Mouse (Mus musculus): ENCODE data around the gene Parm1. TPM values are rescaled to one million over a fixed set of nuclear protein-coding genes. Genes with fewer than 3 reads are reported as not detected.
A peak's percentile ranks its signal among the peaks of the same experiment; 100 is the strongest.

Parm1 gene
- polyA plus RNA-seq, 1 experiment, result 18.3 TPM

DNA sequence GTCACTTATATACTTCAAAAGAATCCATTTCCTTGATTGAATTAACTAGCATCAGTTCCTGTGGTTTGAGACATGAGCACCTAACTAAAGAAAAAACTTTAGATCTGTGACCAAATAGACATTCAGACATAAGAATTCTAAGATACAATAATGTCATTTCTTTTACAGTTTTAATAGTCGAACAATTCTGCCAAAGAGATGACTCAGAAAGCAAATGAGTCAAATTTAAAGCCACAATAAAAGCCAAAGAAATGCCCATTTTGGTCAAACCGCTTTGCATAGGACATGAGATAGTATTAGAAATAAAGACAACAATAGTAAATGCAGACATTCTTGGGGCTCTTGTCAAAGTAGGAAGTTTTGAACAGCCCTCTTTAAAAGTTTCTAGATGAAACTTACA lies 15.0 kb upstream of the Parm1 start:
- H3K27ac ChIP-seq (ENCODE audit: insufficient read depth, low read length), result no peak overlapping the region
- H3K4me3 ChIP-seq (replicated peaks; ENCODE audit: insufficient read depth, low read depth, low read length), result no peak overlapping the region
- DNase-seq, result no peak
- H3K4me1 ChIP-seq (ENCODE audit: control insufficient read depth, insufficient read depth, low read length), result no peaks in the 10 kb centered on the region
- WGBS, result 93% methylated on average over 2 of the region's 2 CpGs
- TF ChIP-seq POLR2A (IDR thresholded peaks at IDR 0.05; ENCODE audit: borderline replicate concordance, insufficient read depth, low read length) (no peak), CTCF (IDR thresholded peaks at IDR 0.05; ENCODE audit: borderline replicate concordance, insufficient read depth, low read depth, low read length) (no peak)
- H3K27me3 ChIP-seq (ENCODE audit: control insufficient read depth, insufficient read depth, low read length), result no peaks in the 10 kb centered on the region

- no peak for TF ChIP-seq POLR2A (IDR thresholded peaks at IDR 0.05; ENCODE audit: borderline replicate concordance, insufficient read depth, low read length)
- TF ChIP-seq CTCF (IDR thresholded peaks at IDR 0.05; ENCODE audit: borderline replicate concordance, insufficient read depth, low read depth, low read length), result no peak
- Histone ChIP-seq H3K27me3 (ENCODE audit: control insufficient read depth, insufficient read depth, low read length) (no peaks in the 10 kb centered on the region), H3K4me3 (replicated peaks; ENCODE audit: insufficient read depth, low read depth, low read length) (no peak overlapping the region), H3K27ac (ENCODE audit: insufficient read depth, low read length) (no peak overlapping the region), H3K4me1 (ENCODE audit: control insufficient read depth, insufficient read depth, low read length) (no peaks in the 10 kb centered on the region)
- 77% methylated on average over 5 of the region's 5 CpGs for WGBS
- no peak for DNase-seq
Observed at GRCm38 (mm10) chr5:91504320-91504922, 13.0 kb upstream of the Parm1 start.

DNA sequence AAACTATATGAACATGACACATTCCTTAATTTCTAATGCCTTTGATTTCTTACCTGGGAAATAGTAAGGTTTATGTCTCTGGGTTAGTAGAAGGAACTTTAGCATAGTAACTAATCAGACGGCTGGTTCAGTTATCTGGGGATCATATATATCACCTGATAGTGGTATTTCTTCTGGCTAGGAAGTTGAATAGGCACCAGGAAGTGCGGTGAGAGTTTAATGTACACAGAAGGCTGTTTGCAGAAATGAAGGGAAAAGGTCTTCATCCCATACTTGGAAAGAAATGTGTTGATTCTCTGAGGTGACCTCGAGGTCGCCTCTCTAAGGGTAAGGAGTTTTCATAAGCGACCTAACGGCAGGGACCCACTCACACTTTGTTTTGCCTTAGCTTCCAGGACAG lies 338 bp upstream of the Parm1 start:
- H3K4me1 ChIP-seq (ENCODE audit: control insufficient read depth, insufficient read depth, low read length), result peaks cover 3% of the 10 kb centered on the region; the same call in 1 of the 2 replicates
- H3K4me3 ChIP-seq (replicated peaks; ENCODE audit: insufficient read depth, low read depth, low read length), result no peak overlapping the region
- H3K27ac ChIP-seq (ENCODE audit: insufficient read depth, low read length), result no peak overlapping the region
- TF ChIP-seq POLR2A (IDR thresholded peaks at IDR 0.05; ENCODE audit: borderline replicate concordance, insufficient read depth, low read length) (no peak), CTCF (IDR thresholded peaks at IDR 0.05; ENCODE audit: borderline replicate concordance, insufficient read depth, low read depth, low read length) (no peak)
- H3K27me3 ChIP-seq (ENCODE audit: control insufficient read depth, insufficient read depth, low read length), result no peaks in the 10 kb centered on the region; the same call in 1 of the 2 replicates
- 22% methylated on average over 6 of the region's 6 CpGs for WGBS
- no peak for DNase-seq

GRCm38 (mm10) chr5:91518302-91518790 lies 931 bp downstream of the Parm1 start:
- peak overlapping the region; percentile 47 for H3K4me3 ChIP-seq (replicated peaks; ENCODE audit: insufficient read depth, low read depth, low read length)
- peaks cover 3% of the 10 kb centered on the region; the same call in 1 of the 2 replicates for H3K4me1 ChIP-seq (ENCODE audit: control insufficient read depth, insufficient read depth, low read length)
- 0 out of 2 replicates have a peak overlapping the region, but pooled peaks have one; percentile 15 for H3K27ac ChIP-seq (ENCODE audit: insufficient read depth, low read length)
- 6% methylated on average over 16 of the region's 16 CpGs for whole genome bisulfite sequencing
- H3K27me3 ChIP-seq (ENCODE audit: control insufficient read depth, insufficient read depth, low read length), result no peaks in the 10 kb centered on the region; the same call in 1 of the 2 replicates
- DNase-seq, result no peak
- TF ChIP-seq POLR2A (IDR thresholded peaks at IDR 0.05; ENCODE audit: borderline replicate concordance, insufficient read depth, low read length) (no peak), CTCF (IDR thresholded peaks at IDR 0.05; ENCODE audit: borderline replicate concordance, insufficient read depth, low read depth, low read length) (no peak)

- Histone ChIP-seq H3K4me3 (replicated peaks; ENCODE audit: insufficient read depth, low read depth, low read length) (peak overlapping the region; percentile 1), H3K27me3 (ENCODE audit: control insufficient read depth, insufficient read depth, low read length) (no peaks in the 10 kb centered on the region; the same call in 1 of the 2 replicates), H3K27ac (ENCODE audit: insufficient read depth, low read length) (no peak overlapping the region), H3K4me1 (ENCODE audit: control insufficient read depth, insufficient read depth, low read length) (peaks cover 3% of the 10 kb centered on the region; the same call in 1 of the 2 replicates)
- WGBS, result 11% methylated on average over 7 of the region's 7 CpGs
- peak; percentile 8 to 18 for DNase-seq
- no peak for TF ChIP-seq POLR2A (IDR thresholded peaks at IDR 0.05; ENCODE audit: borderline replicate concordance, insufficient read depth, low read length)
- no peak for TF ChIP-seq CTCF (IDR thresholded peaks at IDR 0.05; ENCODE audit: borderline replicate concordance, insufficient read depth, low read depth, low read length)
Observed at GRCm38 (mm10) chr5:91518946-91519345, 1.5 kb downstream of the Parm1 start.

DNA sequence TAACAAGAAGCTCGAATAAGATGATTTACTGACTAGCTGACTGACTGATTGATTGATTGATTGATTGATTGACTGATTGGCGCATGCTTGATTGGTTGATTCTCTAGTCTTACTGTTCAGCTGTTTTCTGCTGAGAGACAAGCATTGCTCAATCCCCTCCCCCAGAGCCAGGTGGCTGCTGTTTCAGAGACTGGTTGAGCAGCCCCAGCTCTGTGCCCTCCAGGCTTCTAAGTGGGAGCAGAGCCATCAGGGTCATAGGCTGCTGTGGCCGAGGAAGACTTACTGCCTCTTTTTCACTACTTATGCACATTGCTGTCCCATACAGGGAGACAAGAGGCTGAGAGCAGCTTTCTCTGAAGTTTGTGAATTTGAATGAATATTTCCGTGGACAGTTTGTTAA lies 2.1 kb downstream of the Parm1 start:
- DNase-seq, result peak in 1 of 2 experiments; percentile 11
- no peak for TF ChIP-seq CTCF (IDR thresholded peaks at IDR 0.05; ENCODE audit: borderline replicate concordance, insufficient read depth, low read depth, low read length)
- no peaks in the 10 kb centered on the region; the same call in 1 of the 2 replicates for H3K27me3 ChIP-seq (ENCODE audit: control insufficient read depth, insufficient read depth, low read length)
- H3K27ac ChIP-seq (ENCODE audit: insufficient read depth, low read length), result no peak overlapping the region
- WGBS, result 50% methylated on average over 4 of the region's 4 CpGs
- no peak overlapping the region for H3K4me3 ChIP-seq (replicated peaks; ENCODE audit: insufficient read depth, low read depth, low read length)
- peaks cover 3% of the 10 kb centered on the region; the same call in 1 of the 2 replicates for H3K4me1 ChIP-seq (ENCODE audit: control insufficient read depth, insufficient read depth, low read length)

- WGBS, result 87% methylated on average over 10 of the region's 10 CpGs
- Histone ChIP-seq H3K4me3 (replicated peaks; ENCODE audit: insufficient read depth, low read depth, low read length) (no peak overlapping the region), H3K27me3 (ENCODE audit: control insufficient read depth, insufficient read depth, low read length) (no peaks in the 10 kb centered on the region), H3K4me1 (ENCODE audit: control insufficient read depth, insufficient read depth, low read length) (no peaks in the 10 kb centered on the region), H3K27ac (ENCODE audit: insufficient read depth, low read length) (no peak overlapping the region)
- no peak for TF ChIP-seq CTCF (IDR thresholded peaks at IDR 0.05; ENCODE audit: borderline replicate concordance, insufficient read depth, low read depth, low read length)
- TF ChIP-seq POLR2A (IDR thresholded peaks at IDR 0.05; ENCODE audit: borderline replicate concordance, insufficient read depth, low read length), result no peak
- no peak for DNase-seq
Observed at GRCm38 (mm10) chr5:91532748-91533496, 15.5 kb downstream of the Parm1 start.
